Mouse (Mus musculus) E14TG2a.4 (cell line): ENCODE results near the gene Wbp4.
"Not testable (repeated sequence)": the region's sequence is repeated elsewhere in the genome, so short reads cannot be mapped to it uniquely, and the experiment has no call there.

Experiments used
- H3K27me3 ChIP-seq: 2 replicates; pipeline ENCODE4 v1.6.1; 2014; ENCODE audit warnings: low read length, control low read depth; ENCODE audit not compliant: insufficient read depth
- H3K36me3 ChIP-seq: 2 replicates; pipeline ENCODE4 v1.6.1; 2014; ENCODE audit warnings: low read length, control low read depth; ENCODE audit not compliant: insufficient read depth
- H3K4me1 ChIP-seq: replicated peaks from 2 replicates; pipeline ENCODE4 v1.6.1; 2014; ENCODE audit warnings: low read depth, low read length, control low read depth
- H3K4me3 ChIP-seq: replicated peaks from 2 replicates; pipeline ENCODE4 v1.5.1; 2014; ENCODE audit warnings: mild to moderate bottlenecking, low read length
- H3K9me3 ChIP-seq: 2 replicates; pipeline ENCODE4 v1.6.1; 2014; ENCODE audit warnings: low read length, control low read depth
- CTCF ChIP-seq: conservative IDR thresholded peaks from 2 replicates; pipeline ENCODE4 v1.5.1; 2014; ENCODE audit warnings: low read length
- NANOG ChIP-seq: IDR thresholded peaks from 2 replicates; pipeline ENCODE4 v1.6.1; 2014; ENCODE audit warnings: borderline replicate concordance, low read length, mixed read lengths
- POU5F1 ChIP-seq: IDR thresholded peaks from 2 replicates; pipeline ENCODE4 v1.6.1; 2014; ENCODE audit warnings: low read length, borderline replicate concordance

The Wbp4 gene

GRCm38 (mm10) chr14:79481339-79482151 lies at the start of gene Wbp4:
Gene Wbp4 (minus strand): TSS chr14:79481520.
- peaks cover 49% of the 10 kb centered on the region for H3K4me1 ChIP-seq
- H3K9me3 ChIP-seq, result no peaks in the 10 kb centered on the region
- H3K4me3 ChIP-seq, result peak within 1 kb of the TSS; percentile 98
- peaks cover 14% of the 10 kb centered on the region; the same call in 1 of the 2 replicates for H3K27me3 ChIP-seq
- TF ChIP-seq POU5F1 (no peak), CTCF (no peak), NANOG (no peak)
- H3K36me3 ChIP-seq, result peaks cover 21% of the 10 kb centered on the region

GRCm38 (mm10) chr14:79530761-79531160 lies 49.4 kb upstream of the Wbp4 start:
- Histone ChIP-seq H3K9me3 (no peaks in the 10 kb centered on the region), H3K4me1 (peaks cover 10% of the 10 kb centered on the region), H3K4me3 (no peak overlapping the region), H3K27me3 (no peaks in the 10 kb centered on the region), H3K36me3 (no peaks in the 10 kb centered on the region)
- TF ChIP-seq NANOG (no peak), CTCF (no peak), POU5F1 (no peak)

DNA sequence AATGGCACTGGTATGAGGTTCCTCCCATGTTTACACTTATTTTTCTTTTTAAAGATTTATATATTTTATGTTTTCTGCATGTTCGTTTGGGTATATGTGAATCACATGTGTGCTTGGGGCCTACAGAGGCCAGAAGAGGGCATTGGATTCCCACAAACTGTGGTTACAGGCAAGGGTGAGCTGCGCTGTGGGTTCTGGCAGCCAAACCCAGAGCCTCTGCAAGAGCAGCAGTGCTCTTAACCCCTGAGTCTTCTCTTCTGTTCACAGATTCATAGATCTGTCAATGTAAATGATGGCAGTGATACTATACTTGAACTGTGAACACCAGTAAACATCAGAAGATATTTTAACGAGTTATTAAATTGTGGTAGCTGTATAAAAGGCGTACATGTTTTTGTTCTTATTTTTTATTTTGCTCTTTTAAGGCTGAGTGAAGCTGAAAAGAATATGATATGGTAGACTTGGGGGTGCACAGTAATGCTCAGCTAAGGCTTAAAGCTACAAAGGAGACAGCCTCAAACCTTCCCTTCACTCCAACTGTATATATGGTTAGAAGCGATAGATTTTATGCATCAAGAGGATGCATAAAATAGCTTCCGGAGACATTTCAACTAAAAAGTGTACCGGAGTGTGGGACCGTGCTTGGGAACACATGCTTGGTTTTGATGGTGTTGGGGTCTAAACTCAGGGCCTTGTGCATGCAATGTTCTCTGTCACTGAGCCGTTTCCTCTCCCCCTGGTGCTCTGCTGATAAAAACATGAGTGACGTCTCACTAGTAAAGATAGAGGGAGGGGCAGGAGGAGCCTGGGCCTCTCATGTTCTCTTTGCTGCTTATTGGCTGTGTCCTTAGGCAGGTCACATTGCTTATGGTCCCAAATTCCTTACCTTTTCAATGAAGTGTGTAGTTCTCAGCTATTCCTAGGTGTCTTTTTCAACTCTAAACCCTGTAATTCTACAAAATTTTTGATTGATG lies 48.5 kb upstream of the Wbp4 start:
- TF ChIP-seq CTCF, result no peak
- Histone ChIP-seq H3K4me3 (no peak overlapping the region), H3K27me3 (no peaks in the 10 kb centered on the region), H3K4me1 (peaks cover 10% of the 10 kb centered on the region), H3K9me3 (no peaks in the 10 kb centered on the region), H3K36me3 (no peaks in the 10 kb centered on the region)

DNA sequence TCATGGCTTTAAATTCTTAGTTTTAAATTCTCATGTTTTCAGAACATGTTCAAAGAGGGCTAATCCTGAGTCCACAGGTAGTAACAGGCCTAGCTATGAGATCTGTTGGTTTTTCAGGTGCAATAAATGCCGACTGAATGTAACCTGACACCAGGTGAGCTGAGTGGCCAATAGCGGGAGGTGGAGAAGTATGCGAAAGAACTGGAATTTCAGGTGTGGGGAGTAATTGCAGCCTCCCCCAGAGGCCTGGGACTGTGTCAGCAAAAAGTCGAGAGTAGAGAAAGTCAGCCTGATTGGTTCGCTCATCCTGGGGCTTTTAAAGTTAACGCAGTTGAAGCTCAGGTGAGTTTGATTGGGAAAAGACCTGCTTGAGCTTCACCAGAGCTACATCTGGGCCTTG lies 46.4 kb upstream of the Wbp4 start:
- Histone ChIP-seq H3K36me3 (no peaks in the 10 kb centered on the region), H3K9me3 (no peaks in the 10 kb centered on the region), H3K27me3 (no peaks in the 10 kb centered on the region), H3K4me1 (peaks cover 10% of the 10 kb centered on the region), H3K4me3 (no peak overlapping the region)
- TF ChIP-seq NANOG, result no peak
- no peak for TF ChIP-seq CTCF
- no peak for TF ChIP-seq POU5F1

- not testable (repeated sequence) for H3K27me3 ChIP-seq, H3K4me1 ChIP-seq, H3K36me3 ChIP-seq, H3K4me3 ChIP-seq, H3K9me3 ChIP-seq
These were observed 44.8 kb upstream of the Wbp4 start for GRCm38 (mm10) chr14:79526106-79526505.

DNA sequence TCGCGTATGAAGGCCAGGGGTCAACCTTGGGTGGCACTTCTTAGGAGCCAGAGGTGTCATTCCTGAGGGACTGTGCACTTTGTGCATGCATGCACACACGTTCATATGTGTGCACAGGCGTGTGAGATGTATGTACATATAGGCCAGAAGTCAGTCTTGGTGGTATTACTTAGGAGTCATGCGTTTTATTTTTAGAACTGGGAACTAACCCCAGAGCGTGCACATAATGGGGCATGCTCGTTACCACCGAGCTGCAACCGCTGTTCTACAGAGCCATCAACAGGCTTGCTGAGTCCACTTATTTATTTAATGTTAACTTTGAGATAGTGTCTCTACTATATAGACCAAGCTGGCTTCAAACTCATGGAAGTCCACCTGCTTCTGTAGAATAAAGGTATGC lies 41.1 kb upstream of the Wbp4 start:
- no peaks in the 10 kb centered on the region for H3K9me3 ChIP-seq
- TF ChIP-seq CTCF (no peak), POU5F1 (no peak), NANOG (no peak)
- no peaks in the 10 kb centered on the region for H3K27me3 ChIP-seq
- H3K4me1 ChIP-seq, result peaks cover 5% of the 10 kb centered on the region
- no peak overlapping the region for H3K4me3 ChIP-seq
- no peaks in the 10 kb centered on the region for H3K36me3 ChIP-seq

GRCm38 (mm10) chr14:79521471-79522117 lies 40.3 kb upstream of the Wbp4 start:
- Histone ChIP-seq H3K9me3 (no peaks in the 10 kb centered on the region), H3K4me1 (peaks cover 13% of the 10 kb centered on the region), H3K4me3 (no peak overlapping the region), H3K36me3 (no peaks in the 10 kb centered on the region), H3K27me3 (no peaks in the 10 kb centered on the region)
- TF ChIP-seq NANOG (no peak), CTCF (no peak), POU5F1 (no peak)

GRCm38 (mm10) chr14:79521056-79521455 lies 39.7 kb upstream of the Wbp4 start:
- H3K4me3 ChIP-seq, result no peak overlapping the region
- H3K9me3 ChIP-seq, result no peaks in the 10 kb centered on the region
- H3K36me3 ChIP-seq, result no peaks in the 10 kb centered on the region
- TF ChIP-seq CTCF (no peak), NANOG (no peak), POU5F1 (no peak)
- H3K27me3 ChIP-seq, result no peaks in the 10 kb centered on the region
- H3K4me1 ChIP-seq, result peaks cover 17% of the 10 kb centered on the region
